Mouse (Mus musculus) lung, postnatal 0 days (tissue): ENCODE results near the gene Stx12. TPM values are rescaled to one million over a fixed set of nuclear protein-coding genes. Genes with fewer than 3 reads are reported as not detected.
A peak's percentile ranks its signal among the peaks of the same experiment; 100 is the strongest.
"Not testable (repeated sequence)": the region's sequence is repeated elsewhere in the genome, so short reads cannot be mapped to it uniquely, and the experiment has no call there.

Experiments
- ATAC-seq: fragments of 200-750 bp; cut with Nextera tagmentation; 2 replicates; pipeline ENCODE4 v1.8.0; 2017; ENCODE audit warnings: moderate library complexity
- DNase-seq: peaks from one replicate; pipeline ENCODE4 v3.0.0-alpha.2; 2016; ENCODE audit warnings: low spot score
- H3K27ac ChIP-seq: fragments of 300-500 bp; sonication (generic); 2 replicates; pipeline ENCODE4 v1.5.1; 2014; ENCODE audit warnings: antibody characterized with exemption, mild to moderate bottlenecking, low read length, mixed read lengths
- H3K27me3 ChIP-seq: fragments of 300-500 bp; sonication (generic); replicated peaks from 2 replicates; pipeline ENCODE4 v1.6.1; 2014; ENCODE audit warnings: low read length, mixed read lengths; ENCODE audit not compliant: insufficient read depth
- H3K36me3 ChIP-seq: fragments of 300-500 bp; sonication (generic); 2 replicates; pipeline ENCODE4 v1.6.1; 2014; ENCODE audit warnings: low read length, mixed read lengths; ENCODE audit not compliant: insufficient read depth
- H3K4me1 ChIP-seq: fragments of 300-500 bp; sonication (generic); 2 replicates; pipeline ENCODE4 v1.6.1; 2014; ENCODE audit warnings: antibody characterized with exemption, low read depth, low read length, mixed read lengths; ENCODE audit not compliant: insufficient read depth
- H3K4me2 ChIP-seq: fragments of 300-500 bp; sonication (generic); replicated peaks from 2 replicates; pipeline ENCODE4 v1.6.1; 2014; ENCODE audit warnings: low read depth, mild to moderate bottlenecking, low read length, moderate library complexity, mixed read lengths
- H3K4me3 ChIP-seq: fragments of 300-500 bp; sonication (generic); 2 replicates; pipeline ENCODE4 v1.5.1; 2014; ENCODE audit warnings: low read depth, low read length
- H3K9ac ChIP-seq: fragments of 300-500 bp; sonication (generic); replicated peaks from 2 replicates; pipeline ENCODE4 v1.6.1; 2014; ENCODE audit warnings: low read depth, mild to moderate bottlenecking
- H3K9me3 ChIP-seq: fragments of 300-500 bp; sonication (generic); 2 replicates; pipeline ENCODE4 v1.6.1; 2016; ENCODE audit warnings: low read length, mixed read lengths
- CTCF ChIP-seq: IDR thresholded peaks from 2 replicates; pipeline ENCODE4 v1.5.1; 2016; ENCODE audit warnings: antibody characterized with exemption, mild to moderate bottlenecking
- EP300 ChIP-seq: IDR thresholded peaks from 2 replicates; pipeline ENCODE4 v1.6.1; 2016; ENCODE audit warnings: antibody characterized with exemption, mild to moderate bottlenecking, control low read depth
- WGBS: fragments of 180-500 bp; shearing (Covaris S2); extraction: QIAGEN DNeasy Blood & Tissue Kit; methylation state at CpG from one replicate; pipeline ENCODE4 v1.1.7; 2014; 5-methylcytosine and 5-hydroxymethylcytosine counted together
- polyA plus RNA-seq: library from polyadenylated mRNA; unstranded; fragments of >200 nt; fragmentation: Nextera tagmentation; extraction: Ambion mirVana; gene quantifications from 2 replicates; pipeline ENCODE4 v1.2.1, GENCODE M21; 2015

The Stx12 gene
- polyA plus RNA-seq, 1 experiment from 2014 or later: 85.9 TPM

DNA sequence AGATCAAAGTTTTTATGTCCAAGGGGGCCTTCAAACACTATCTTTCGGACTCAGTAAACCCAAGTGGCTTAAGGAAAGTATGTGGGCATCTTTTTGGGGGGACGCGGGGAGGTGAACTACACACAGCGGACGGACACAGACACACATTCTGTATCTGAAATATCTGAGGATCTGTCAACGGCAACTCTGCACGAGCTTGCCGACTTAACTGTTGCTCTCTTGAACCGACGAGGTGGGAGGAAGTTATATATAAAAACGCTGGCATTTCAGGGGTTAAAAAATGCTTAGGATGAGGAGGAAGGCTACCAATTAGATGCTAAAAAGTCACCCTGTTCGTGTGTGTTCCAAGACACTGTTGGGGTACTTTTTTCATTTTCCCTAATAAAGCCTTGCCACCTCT is 37.2 kb upstream of the Stx12 start:
- 0 out of 2 replicates have a peak overlapping the region, but pooled peaks have one; percentile 92 for H3K27ac ChIP-seq
- no peak for DNase-seq
- peaks cover 4% of the 10 kb centered on the region; the same call in 1 of the 2 replicates for H3K4me1 ChIP-seq
- WGBS: 35% methylated on average over 12 of the region's 12 CpGs
- no peaks in the 10 kb centered on the region for H3K27me3 ChIP-seq
- no peaks in the 10 kb centered on the region for H3K9me3 ChIP-seq
- peak overlapping the region; percentile 94 for H3K4me3 ChIP-seq
- TF ChIP-seq CTCF (no peak), EP300 (no peak)
- peak overlapping the region; percentile 80 for H3K9ac ChIP-seq
- no peak for ATAC-seq
- peaks cover 4% of the 10 kb centered on the region; the same call in 1 of the 2 replicates for H3K36me3 ChIP-seq
- peak overlapping the region; percentile 74 for H3K4me2 ChIP-seq

DNA sequence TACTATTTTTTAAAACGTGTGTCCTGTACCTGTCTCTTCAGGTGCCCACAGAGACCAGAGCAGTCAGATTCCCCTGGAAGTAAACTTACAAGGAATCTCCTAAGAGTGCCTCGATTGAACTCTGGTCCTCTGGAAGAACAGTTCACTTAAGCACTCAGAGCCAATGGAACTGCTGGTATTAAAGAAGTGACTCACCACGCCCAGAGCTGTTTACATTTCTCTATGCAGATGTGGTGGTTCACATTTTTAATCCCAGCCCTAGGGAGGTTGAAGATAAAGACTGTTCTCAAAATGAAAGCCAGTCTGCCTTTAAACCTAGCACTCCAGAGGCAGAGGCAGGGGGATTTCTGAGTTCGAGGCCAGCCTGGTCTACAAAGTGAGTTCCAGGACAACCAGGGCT is 35.9 kb upstream of the Stx12 start:
- Histone ChIP-seq H3K9ac (no peak overlapping the region), H3K36me3 (peaks cover 14% of the 10 kb centered on the region; the same call in 1 of the 2 replicates), H3K4me1 (peaks cover 4% of the 10 kb centered on the region; the same call in 1 of the 2 replicates), H3K4me3 (no peak overlapping the region), H3K9me3 (no peaks in the 10 kb centered on the region), H3K4me2 (no peak overlapping the region), H3K27me3 (no peaks in the 10 kb centered on the region), H3K27ac (no peak overlapping the region)
- ATAC-seq (no peak), DNase-seq (no peak)
- WGBS: 82% methylated on average over 4 of the region's 4 CpGs
- TF ChIP-seq EP300: no peak
- no peak for TF ChIP-seq CTCF

DNA sequence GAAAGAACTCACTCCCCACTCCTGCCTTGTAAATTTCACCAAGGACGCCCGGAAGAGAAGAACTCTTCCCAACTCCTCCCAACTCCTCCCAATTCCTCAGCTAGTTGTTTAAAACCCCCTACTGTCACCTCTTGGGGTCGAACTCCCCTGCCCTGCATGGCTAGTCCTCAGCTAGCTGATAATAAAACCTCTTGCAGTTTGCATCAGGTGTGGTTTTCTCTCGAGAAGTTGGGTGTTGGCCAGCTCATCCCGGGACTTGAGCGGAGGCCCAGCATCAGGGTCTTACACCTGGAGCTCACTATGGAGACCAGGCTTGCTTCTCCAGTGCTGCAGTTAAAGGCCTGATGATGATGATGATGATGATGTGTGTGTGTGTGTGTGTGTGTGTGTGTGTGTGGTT is 34.2 kb upstream of the Stx12 start:
- H3K4me3 ChIP-seq, H3K27me3 ChIP-seq, H3K4me1 ChIP-seq, H3K4me2 ChIP-seq, DNase-seq, ATAC-seq, H3K9me3 ChIP-seq, H3K27ac ChIP-seq, H3K9ac ChIP-seq: not testable (repeated sequence)
- peaks cover 24% of the 10 kb centered on the region for H3K36me3 ChIP-seq
- 85% methylated on average over 6 of the region's 6 CpGs for WGBS

DNA sequence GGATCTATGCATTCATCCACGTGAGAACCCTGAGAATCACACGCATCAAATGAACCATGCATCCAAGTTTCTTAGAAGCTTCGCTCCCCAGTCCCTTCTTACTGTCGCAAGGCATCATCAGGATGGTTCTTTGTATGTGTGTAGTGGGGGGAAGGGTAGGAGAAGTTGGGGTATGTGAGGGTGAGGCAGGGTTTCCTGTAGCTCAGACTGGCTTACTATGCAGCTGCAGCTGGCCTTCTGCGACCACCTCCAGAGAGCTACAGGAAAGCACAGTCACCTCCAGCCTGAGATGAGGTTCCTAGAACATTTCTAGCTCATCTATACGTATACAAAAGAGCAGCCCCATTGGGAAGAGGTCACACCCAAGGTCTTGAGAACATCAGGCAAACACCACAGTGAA is 27.8 kb upstream of the Stx12 start:
- WGBS: 78% methylated on average over 6 of the region's 6 CpGs
- Histone ChIP-seq H3K4me1 (no peaks in the 10 kb centered on the region), H3K9me3 (no peaks in the 10 kb centered on the region), H3K36me3 (peaks cover 70% of the 10 kb centered on the region), H3K9ac (no peak overlapping the region), H3K4me3 (no peak overlapping the region), H3K27ac (no peak overlapping the region), H3K27me3 (no peaks in the 10 kb centered on the region), H3K4me2 (no peak overlapping the region)
- ATAC-seq: no peak
- TF ChIP-seq EP300 (no peak), CTCF (no peak)
- no peak for DNase-seq

DNA sequence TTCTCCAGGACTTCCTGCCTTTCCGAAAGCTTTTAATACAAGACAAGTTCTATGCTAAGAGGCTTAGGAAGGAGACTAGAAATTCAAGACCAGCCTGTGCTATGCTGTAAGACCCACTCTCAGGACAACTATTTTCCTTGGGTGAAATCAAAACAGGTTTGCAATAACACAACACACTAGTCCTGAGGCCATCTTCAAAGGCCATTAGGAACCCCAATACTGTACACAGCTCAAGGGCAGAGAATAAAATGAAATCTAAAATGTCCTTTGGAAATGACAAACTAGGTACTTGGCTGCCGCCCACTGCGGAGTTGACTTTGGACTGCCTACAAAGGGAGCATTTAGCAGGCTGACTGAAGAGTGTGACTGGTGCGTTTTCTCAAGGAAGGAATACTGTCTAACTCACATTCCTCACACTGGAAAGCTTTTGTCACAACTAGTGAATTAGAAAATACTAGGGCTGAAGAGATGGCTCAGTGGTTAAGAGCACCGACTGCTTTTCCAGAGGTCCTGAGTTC is 21.6 kb upstream of the Stx12 start:
- DNase-seq (no peak), ATAC-seq (no peak)
- peak overlapping the region; percentile 64 for H3K27ac ChIP-seq
- no peak overlapping the region for H3K4me2 ChIP-seq
- H3K9me3 ChIP-seq: no peaks in the 10 kb centered on the region
- no peak overlapping the region for H3K4me3 ChIP-seq
- no peak overlapping the region for H3K9ac ChIP-seq
- peaks cover 44% of the 10 kb centered on the region for H3K36me3 ChIP-seq
- H3K4me1 ChIP-seq: no peaks in the 10 kb centered on the region
- WGBS: 69% methylated on average over 5 of the region's 5 CpGs
- TF ChIP-seq EP300: no peak
- no peak for TF ChIP-seq CTCF
- H3K27me3 ChIP-seq: no peaks in the 10 kb centered on the region

DNA sequence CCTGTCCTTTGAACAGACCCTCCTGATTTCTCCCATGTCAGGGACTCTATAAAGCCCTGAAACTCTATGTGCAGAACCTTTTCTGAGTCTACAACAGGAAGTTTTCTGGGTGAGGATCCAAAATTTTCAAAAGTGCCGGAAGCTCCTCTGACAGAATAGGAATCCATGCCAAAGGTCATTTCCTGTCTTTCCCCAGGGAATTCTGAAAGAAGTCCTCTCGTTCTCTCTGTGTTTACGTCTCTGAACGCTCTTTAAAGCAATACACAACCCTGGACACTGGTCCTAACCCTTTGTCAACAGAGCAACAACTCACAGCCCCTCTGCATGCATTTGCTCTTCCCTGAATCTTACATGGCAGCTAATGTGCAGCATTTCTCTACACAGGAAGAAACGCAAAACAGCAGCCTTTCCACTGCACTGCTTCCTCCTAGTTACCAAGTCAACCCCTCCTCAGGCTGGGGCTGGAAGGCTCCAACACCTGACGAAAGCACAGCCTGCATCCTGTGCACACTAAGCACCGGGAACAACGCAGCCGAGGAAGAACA is 20.5 kb upstream of the Stx12 start:
- H3K27ac ChIP-seq: peak overlapping the region; percentile 72

More for the DNA sequence above, 20.5 kb upstream of the Stx12 start:
- DNase-seq: peak; percentile 67
- no peak overlapping the region for H3K4me3 ChIP-seq
- 0 out of 2 replicates have a peak overlapping the region, but pooled peaks have one; percentile 2 for H3K4me2 ChIP-seq
- no peaks in the 10 kb centered on the region for H3K27me3 ChIP-seq
- H3K36me3 ChIP-seq: peaks cover 33% of the 10 kb centered on the region
- no peaks in the 10 kb centered on the region for H3K9me3 ChIP-seq
- no peak overlapping the region for H3K9ac ChIP-seq
- H3K4me1 ChIP-seq: no peaks in the 10 kb centered on the region
- 50% methylated on average over 9 of the region's 9 CpGs for WGBS
- peak; percentile 77 for ATAC-seq
- peak; percentile 81 for TF ChIP-seq EP300
- TF ChIP-seq CTCF: no peak
